Mouse (Mus musculus) A20 (cell line): Measurements from ENCODE around the gene Fyn.
A peak's percentile ranks its signal among the peaks of the same experiment; 100 is the strongest.

ENCODE experiments used
- DNase-seq: peaks from one replicate; pipeline ENCODE4 v3.0.0-alpha.2; 2011; ENCODE audit warnings: low read depth, low spot score

The Fyn gene

DNA sequence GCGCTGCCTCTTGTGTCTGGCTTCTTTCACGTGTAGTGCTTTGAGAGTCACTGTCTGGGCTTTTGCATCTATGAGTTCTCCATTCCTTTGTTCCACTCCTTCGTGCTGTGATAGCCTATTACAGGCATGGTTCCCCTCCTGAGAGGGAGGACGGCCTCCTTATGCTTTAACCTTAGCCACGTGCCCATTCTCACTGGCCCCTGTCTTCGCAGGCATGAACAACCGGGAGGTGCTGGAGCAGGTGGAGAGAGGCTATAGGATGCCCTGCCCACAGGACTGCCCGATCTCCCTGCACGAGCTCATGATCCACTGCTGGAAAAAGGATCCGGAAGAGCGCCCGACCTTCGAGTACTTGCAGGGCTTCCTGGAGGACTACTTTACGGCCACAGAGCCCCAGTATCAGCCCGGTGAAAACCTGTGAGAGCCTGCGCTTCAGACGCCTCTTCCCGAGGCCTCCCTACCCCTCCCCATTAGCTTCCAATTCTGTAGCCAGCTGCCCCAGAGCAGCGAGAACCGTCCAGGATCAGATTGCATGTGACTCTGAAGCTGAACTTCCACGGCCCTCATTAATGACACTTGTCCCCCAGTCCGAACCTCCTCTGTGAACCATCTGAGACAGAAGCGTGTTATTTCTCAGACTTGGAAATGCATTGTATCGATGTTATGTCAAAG, 195.0 kb downstream of the Fyn start:
- DNase-seq: no peak

DNA sequence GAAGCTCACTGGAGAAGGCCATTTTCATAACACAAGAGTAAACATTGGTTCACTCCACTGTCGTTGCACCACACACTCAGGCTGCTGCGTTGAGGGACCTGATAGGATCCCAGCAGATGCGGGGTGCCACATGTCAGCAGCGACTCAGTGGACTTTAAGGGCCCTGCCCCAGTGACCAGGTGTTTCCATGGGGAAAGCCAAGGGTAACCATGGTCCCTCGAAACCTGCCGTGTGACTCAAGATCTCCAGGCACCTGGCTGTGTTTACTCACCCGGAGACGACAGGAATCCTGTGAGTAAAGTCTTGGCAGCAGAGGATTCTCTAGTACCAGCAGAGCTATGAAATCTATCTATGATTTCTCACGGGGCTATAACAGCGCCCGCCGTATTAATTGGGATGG, 198.2 kb downstream of the Fyn start:
- DNase-seq: no peak

DNA sequence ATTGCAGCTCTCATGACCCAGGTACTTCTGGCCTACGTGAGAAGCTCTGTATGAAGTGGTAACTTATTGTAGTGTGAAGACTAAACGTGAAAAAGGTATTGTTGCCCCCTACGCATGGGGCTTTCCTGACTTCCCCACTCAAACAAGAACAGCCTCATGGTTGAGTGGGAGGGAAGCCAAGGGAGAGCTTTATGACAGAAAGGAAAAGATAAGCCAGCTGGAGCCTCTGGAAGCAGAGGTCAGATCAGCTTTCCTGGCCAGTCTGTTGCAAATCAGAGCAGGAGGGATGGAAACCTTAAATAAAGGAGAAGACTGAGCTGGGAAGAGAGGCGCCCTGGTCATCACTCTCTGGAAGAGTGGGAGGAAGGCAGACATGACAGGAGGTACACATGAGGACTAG, 200.3 kb downstream of the Fyn start:
- DNase-seq: no peak

DNA sequence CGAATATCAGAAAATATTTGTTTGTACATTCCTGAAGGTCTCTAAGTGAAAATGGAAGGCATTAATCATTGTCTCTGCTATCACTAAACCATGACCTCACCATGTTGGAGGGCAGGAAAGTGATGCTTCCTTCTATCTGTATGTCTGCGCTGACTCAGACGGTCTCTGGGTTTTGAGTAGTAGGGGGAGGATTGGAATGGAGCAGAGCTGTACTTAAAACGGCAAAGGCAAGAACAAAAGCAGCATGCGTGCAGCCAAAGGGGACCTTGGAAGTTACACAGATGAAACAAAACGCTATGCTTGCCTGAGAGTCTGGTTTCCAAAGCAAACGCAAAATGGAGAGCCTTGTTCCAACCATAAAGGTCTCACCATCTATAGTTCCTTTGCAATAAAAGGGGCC, 202.4 kb downstream of the Fyn start:
- no peak for DNase-seq

DNA sequence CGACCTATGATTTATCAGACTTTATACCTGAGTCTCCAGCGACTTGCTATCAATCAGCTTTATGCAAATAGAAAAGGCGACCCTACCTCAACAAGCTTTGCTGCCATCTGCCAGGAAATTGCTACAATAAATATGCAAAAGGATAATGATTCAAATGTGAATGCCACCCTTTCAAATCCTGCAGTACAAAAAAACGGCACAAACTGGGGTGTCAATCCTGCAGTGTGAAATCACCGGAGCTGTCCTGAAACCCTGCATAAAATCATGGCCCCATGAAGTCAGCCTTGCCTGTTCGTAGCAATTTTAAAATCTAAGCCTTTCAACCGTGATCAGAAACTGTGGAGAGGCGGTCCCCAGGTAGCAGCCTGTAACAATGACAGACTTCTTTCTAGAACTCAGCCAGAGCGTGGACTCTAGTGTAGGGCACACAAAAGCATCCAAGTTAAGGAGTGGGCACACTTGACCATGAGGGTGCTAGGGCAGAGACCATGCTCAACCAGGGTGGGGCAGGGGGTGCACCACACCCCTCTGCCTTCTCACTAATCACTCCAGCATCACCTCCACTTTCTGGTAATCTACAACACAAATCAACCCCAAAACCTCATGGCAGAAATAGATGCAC, 203.5 kb downstream of the Fyn start:
- DNase-seq: no peak

DNA sequence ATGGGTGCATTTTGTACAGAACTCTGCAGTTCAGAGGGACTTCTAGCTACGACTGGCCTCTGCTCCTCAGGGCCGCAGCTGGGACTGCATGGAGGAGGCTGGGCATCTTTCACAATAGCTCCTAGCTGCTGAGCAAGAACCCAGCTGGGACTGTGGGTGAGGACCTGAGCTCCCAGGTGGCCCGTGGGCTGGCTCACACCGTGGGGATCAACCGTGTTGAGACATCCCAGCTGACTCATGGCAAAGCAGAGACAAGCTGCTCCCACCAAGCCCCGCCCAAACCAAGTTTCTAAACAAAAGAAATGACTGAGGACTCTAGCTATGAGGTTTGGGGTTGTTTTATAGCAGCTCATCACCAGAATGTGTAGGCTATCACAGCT, 204.0 kb downstream of the Fyn start:
- no peak for DNase-seq

DNA sequence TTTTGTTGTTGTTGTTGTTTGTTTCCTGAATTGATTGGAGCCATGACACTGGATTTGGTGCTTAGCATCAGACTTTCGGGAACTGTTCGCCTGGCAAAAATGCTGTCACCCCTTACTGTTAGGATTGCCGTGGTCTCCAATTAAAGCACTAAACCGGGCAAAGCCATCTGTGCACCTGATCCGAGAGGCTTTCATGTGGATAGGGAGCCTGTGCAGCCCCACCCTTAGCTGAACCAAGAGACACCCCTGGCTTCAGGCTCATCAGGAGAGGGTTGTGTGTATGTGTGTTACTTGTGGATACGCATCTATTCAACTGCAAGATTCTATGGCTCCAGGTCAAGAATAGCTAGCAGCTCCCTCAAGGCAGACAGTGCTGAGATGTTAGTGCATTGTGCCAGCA, 207.8 kb downstream of the Fyn start:
- DNase-seq: no peak

DNA sequence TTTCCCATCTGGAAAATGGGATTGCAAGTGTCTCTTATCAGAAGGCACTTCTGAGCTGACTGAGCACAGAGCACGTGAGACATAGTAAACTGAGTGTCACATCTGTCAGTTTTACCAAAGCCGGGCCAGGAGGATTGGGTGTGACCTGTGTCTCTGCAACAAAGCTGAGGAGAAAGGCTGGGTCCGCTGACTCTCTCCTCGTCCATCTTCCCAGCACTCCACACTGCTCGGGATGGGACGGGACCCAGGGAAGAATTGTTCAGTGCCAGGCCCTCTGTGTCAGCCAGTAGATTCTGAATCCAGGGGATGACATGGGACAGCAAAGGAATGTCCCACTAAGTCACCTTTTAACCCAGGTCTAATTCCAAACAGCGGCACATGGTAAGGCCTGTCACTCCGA, 211.8 kb downstream of the Fyn start:
- DNase-seq: no peak

DNA sequence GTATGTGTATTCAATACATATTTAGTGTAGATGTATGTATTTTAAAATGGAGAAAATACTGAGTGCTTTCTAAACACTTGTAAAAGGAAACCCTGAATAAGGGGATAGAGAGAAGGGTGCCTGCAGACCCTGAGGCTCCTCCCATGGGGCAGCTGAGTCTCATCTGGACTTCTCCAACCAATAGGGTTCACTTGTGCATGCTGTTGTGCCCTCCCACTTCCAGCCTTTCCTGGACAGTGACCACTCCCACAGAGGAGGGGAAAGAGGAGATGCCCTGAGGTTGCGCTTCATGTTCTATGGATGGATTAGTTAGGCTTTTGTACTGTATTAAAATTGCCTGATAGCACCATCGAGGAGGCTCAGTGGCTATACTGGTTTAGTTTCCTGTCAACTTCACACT, 213.7 kb downstream of the Fyn start:
- DNase-seq: no peak

DNA sequence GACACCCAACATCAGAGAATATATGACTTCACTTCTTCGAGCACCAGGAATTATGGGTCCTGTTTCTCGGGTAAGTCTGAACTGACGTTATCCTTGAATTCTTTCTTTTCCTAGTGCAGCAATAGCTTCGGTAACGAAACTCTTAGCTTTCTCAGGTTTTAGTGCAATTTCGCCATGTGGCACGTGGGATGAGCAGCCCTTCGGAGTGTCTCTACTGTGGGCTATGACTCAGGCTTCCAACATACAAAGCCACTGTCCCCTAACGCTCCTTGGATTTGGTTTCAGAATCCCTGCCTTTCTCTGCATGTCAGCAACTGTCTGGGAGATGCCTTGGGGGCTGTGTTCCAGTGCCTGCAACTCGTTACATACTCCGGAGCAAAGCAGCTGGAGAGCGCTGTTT, 215.1 kb downstream of the Fyn start:
- DNase-seq: no peak

DNA sequence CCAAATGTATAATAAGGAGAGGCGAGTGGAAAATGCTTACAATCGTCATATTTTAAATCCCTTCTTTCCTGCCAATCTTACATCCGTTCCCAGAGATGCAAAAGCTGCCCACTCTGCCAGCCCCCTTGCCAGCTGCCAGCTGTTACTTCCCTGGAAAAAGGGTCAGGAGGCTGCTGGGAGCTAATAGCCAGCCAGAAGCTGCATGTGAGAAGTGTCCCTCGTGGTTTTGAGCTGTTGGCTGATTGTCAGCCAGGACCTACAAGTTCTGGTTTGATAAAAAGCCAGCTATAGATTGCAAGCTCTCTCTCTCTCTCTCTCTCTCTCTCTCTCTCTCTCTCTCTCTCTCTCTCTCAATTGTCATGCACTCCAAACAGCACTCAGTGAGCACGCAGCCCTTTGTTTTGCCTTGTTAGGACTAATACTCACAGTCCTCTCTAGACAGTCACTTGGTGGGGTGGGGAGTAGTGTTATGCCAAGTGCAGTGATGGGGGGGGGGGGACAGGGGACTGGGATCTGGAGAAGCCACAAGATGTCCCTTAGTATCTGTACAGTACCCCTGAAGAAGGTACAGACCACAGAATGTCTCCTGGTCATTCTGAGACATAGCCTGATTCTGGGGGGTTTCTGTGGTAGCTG, 218.8 kb downstream of the Fyn start:
- DNase-seq: no peak

DNA sequence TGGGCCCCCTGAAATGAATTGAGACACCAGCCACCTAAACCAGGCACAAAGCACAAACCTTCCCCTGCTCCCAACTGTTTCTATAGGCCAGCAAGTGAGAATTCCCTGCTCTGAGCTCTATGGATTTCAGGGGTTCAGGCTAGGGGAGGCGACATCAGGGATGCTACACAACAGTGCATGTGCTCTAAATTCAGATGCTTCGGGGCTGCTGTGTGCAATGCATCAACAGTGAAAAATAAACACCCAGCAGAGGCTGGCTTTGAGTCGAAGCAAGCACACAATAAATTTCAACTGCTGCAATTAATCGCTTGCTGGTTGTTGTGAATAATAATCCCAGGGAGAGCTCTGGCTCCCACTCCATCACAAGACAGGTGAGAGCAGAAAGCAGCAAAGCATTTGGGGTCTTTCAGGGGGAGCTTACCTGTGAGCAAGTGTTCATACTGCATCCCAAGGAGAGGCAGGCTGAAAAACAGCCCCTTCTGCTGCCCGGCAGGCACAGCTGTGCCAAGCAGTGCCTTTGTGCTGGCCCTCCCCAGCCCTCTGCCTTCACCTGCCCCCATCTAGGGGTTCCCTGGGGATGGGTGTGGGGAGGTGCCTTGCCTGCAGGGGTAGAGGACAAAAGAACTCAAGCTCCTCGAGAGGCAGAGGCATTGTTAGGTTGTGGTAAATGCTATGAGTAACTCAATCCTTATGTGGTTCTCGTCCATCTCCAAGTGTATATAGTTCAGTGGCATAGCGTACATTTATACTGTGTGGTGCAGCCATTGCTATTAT, 219.5 kb downstream of the Fyn start:
- DNase-seq: no peak

DNA sequence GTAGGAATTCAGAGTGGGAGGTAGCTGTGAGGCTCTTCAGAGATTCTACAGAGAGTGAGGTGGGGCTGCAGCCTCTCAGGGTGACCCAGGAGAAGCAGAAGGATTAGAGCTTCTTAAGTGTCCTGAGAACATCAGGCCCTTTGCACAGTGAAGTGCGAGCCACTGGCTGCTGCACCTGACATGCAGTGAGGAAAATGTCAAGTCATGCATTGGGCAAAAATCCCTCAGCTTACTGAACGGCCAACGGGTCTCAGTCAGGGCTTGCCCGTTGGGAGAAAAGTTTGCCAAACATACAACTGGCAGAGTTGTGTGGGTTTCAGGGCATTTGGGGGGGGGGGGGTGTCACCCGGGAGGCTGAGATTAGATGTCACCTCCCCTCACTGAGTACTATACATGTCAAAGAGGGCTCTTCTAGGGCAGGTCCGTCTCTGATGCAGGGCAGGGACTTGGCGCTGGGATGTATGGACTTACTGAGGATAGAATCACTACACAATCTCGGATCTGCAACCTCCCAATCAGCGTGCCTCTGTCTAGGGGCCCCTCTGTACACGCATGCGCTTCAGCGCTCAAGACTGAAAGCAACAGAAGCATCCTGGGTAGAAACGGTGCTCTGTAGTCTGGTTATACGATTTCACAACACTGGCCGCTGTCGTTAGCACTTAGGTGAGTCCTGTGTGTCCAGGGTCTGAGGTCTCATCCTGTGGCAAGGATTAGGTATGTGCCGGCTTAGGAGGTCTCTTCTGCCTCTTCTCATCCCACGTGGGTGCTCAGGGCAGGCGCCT, 221.3 kb downstream of the Fyn start:
- DNase-seq: peak; percentile 78

DNA sequence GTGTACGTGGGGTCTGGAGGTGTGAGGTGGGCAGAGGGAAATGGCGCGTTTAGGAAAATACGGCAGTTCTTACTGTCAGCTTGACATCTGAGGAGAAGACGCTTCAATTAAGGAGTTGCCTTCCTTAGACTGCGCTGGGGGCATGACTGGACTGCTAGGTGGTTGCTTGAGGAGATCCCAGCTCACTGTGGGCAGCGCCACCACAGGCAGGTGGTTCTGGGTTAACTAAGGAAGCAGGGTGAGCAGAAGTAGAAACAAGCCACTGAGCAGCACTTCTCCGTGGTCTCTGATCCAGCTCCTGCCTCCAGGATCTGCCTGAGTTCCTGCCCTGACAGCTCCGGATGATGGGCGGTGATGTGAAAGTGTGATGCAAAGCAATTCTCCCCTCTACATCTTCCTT, 222.0 kb downstream of the Fyn start:
- peak; percentile 65 for DNase-seq

DNA sequence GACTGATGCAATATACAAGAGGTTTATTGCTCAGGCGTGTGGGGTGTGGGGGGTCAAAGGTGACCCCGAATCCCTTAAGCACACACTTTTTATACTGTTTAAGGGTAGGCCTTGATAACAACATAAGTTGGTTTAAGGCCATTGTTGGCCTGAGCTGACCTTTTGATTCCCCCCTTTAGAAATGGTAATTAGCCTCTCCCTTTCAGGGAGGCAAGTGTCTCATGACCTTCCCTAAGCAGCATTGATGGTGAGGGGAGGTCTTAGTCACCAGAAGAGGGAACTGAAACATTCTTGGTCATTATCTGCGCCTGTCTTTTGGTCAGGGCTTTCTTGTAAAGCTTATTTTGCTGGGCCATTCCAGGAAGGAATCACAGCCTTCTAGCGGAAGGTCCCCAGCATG, 223.8 kb downstream of the Fyn start:
- no peak for DNase-seq

DNA sequence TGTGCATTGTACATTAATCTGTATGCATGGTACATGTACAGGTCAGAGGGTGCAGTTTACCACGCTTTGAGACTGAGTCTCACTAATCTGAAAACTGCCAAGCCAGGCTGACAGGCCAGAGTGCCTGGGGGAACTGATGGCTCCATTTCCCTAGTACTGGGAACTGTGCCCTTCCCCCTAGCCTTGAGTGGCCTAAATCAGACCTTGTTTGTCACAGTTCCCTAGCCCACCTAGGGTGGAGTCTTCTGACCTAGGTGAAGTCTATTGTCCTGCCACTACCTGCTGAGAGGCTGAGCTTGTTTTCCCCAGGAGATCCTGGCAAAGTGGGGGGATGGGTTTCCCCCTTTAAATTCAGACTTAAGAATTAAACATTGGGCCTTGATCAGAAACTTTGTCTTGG, 226.1 kb downstream of the Fyn start:
- DNase-seq: no peak

DNA sequence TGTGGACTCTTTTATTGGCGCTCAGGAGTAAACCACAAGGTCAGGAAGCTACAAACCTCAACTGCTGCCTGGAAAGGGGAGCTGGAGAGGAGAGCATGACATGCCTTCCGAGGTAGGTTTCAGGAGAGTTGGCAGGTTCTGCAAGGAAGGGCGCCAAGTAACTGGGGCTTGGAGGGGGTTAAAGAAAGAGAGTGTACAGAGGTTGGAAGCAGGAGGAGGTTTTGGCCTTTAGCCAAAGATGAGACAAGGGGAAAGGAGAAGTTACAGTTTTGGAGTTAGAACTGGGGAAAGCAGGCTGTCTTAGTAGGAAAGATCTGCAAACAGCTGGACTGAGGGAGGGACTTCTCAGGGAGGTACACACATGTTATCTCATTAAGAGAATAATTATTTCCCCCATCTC, 227.2 kb downstream of the Fyn start:
- DNase-seq: no peak

DNA sequence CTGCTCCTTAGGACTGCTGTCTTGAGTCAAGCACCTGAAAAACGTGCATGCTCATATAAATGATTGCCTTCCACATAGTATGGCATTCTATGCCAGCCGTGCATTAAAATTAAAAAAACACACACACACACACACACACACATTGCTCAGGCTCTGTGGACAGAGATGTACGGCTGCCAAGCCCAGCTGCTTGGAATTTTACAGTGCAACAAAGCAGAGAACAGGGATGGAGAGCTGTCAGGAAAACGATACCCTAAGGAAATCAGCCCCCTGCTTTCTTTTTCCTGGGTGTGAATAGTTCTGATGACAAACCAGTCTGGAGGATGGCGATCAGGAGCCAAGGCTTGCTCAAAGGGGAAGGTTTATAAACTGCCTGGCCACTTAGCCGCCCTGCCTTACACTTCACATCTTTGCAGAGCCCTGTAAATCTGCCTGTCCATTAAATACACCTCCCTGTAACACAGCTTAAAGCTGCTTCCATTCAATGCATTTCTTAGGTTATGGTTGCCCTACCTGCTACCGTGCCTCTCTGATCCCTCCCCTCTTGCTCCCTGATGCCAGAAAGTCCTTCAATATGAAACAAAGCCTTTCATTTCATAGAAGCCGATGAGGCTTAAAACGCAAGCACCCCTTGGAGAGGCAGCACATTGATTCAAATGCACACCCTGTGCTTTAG, 228.6 kb downstream of the Fyn start:
- DNase-seq: no peak

DNA sequence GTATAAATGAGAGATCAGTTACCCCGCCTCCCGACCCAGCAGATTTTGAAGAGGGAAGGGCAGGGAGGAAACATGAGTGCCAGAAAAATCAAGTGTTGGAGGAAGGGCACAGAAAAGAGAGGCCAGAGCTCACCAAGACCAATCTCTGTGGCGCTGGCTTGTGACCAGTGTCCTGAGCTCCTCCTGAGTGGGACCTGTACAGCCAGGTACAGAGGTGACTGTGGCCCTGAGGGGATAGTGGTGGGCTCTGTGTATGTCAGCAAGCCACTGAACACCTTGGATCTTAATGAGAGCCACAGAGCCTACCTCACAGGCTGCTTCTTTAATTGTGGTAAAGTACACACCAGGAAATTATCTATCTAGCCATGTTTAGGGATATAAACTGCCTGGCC, 229.1 kb downstream of the Fyn start:
- DNase-seq: no peak

DNA sequence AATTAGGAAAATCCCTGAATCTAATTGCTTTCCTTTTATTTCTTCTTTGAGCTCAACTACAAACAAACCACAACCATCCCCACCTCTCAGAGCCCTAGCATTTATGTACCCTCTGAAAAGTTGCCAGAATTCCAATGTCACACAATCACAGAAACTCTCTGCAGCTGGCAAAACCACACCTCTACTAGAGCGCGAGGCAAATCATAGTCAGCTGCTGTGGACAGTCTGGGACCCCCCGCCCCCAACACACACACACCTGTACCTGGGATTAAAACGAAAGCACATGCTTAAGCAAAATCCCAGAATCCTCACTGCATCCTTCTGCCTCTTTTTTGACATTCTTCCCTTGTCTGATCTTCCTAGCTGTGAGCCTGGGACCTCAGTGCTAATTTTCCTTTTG, 230.9 kb downstream of the Fyn start:
- no peak for DNase-seq

DNA sequence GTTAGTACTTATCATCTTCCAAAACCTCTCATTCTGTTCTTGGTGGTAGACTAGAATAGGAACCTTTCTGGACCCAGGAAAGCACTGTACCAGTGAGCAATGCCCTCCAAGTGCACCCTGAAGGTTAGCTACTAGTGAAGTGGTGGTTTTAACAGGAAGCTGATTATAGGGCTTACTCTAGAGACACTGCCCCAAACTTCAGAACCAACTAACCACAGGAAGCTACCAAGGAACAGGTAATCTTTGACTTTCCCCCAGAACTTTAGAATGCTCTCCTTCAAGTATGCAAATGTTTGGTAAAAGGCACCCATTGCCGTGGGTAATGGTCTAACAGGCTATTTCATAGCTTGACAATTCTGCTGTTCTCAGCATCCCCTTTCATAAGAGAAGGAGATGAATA, 231.5 kb downstream of the Fyn start:
- DNase-seq: no peak
